Mouse (Mus musculus) spleen, adult 2 months (tissue): ENCODE measurements around the gene Ppp2r2d.

ENCODE experiments used
- CTCF ChIP-seq: fragments of 200-500 bp; IDR thresholded peaks from 2 replicates; pipeline ENCODE4 v1.5.1; 2011; ENCODE audit warnings: mild to moderate bottlenecking, inconsistent platforms; ENCODE audit not compliant: insufficient read depth, insufficient read length, insufficient replicate concordance; ENCODE audit errors: extremely low read depth
- POLR2A ChIP-seq: fragments of 200-500 bp; IDR thresholded peaks from 2 replicates; pipeline ENCODE4 v1.6.1; 2011; ENCODE audit warnings: low read depth, low read length, inconsistent platforms

- no peak for TF ChIP-seq CTCF
- no peak for TF ChIP-seq POLR2A
Observed at GRCm38 (mm10) chr7:138908768-138909276, 62.9 kb downstream of the Ppp2r2d start.
